Mouse (Mus musculus) embryonic facial prominence, embryonic 15.5 days (tissue): ENCODE results near the gene Mef2d. TPM values are rescaled to one million over a fixed set of nuclear protein-coding genes. Genes with fewer than 3 reads are reported as not detected.

Source experiments
- microRNA-seq: library from miRNA; unstranded; fragments of <30 nt; microRNA quantifications from one replicate; pipeline ENCODE4, GENCODE M21; 2016; ENCODE audit warnings: borderline number of aligned reads
- polyA plus RNA-seq: library from polyadenylated mRNA; unstranded; fragments of >200 nt; fragmentation: Nextera tagmentation; extraction: Ambion mirVana; gene quantifications from 2 replicates; pipeline ENCODE4 v1.2.1, GENCODE M21; 2015

Mef2d gene
- polyA plus RNA-seq, 1 experiment from 2014 or later, result 31.1 TPM

Small RNA genes lying within 50 kb of the gene (microRNA-seq; reads per million reads assigned to microRNA genes)
- gene Gm25641 (not detected), gene Mir3093 (not detected), gene Mir9-1 (not detected)

Other genes starting within 250 kb of the Mef2d start
- 240 and 246 TPM in 2 replicates for gene Hdgf, start 236.1 kb upstream of the Mef2d start, polyA plus RNA-seq
- 75.4 and 78.9 TPM in 2 replicates for gene Mrpl24, start 222.9 kb upstream of the Mef2d start, polyA plus RNA-seq
- gene Isg20l2, start 212.1 kb upstream of the Mef2d start, polyA plus RNA-seq, result 54.5 and 56.2 TPM in 2 replicates
- gene Rrnad1, start 211.7 kb upstream of the Mef2d start, polyA plus RNA-seq, result 19.8 and 22.4 TPM in 2 replicates
- 200 and 206 TPM in 2 replicates for gene Crabp2, start 193.7 kb upstream of the Mef2d start, polyA plus RNA-seq
- 41.9 and 57.3 TPM in 2 replicates for gene Nes, start 171.3 kb upstream of the Mef2d start, polyA plus RNA-seq
- 0.38 and 0.61 TPM in 2 replicates for gene Bcan, start 142.1 kb upstream of the Mef2d start, polyA plus RNA-seq
- 0.31 and 0.35 TPM in 2 replicates for gene Hapln2, start 114.8 kb upstream of the Mef2d start, polyA plus RNA-seq
- gene Gpatch4, start 99.3 kb upstream of the Mef2d start, polyA plus RNA-seq, result 28.5 and 35.8 TPM in 2 replicates
- 196 and 197 TPM in 2 replicates for gene Naxe, start 83.9 kb upstream of the Mef2d start, polyA plus RNA-seq
- gene Ttc24, start 64.1 kb upstream of the Mef2d start, polyA plus RNA-seq, result 0.35 and 0.52 TPM in 2 replicates
- 15.9 and 16.8 TPM in 2 replicates for gene Iqgap3, start 60.4 kb upstream of the Mef2d start, polyA plus RNA-seq
- 15.8 and 20.1 TPM in 2 replicates for gene Rhbg, start 112.3 kb downstream of the Mef2d start, polyA plus RNA-seq
- gene Gm38392, start 144.8 kb downstream of the Mef2d start, polyA plus RNA-seq, result 0.60 and 2.2 TPM in 2 replicates
- 14.3 and 16.3 TPM in 2 replicates for gene Tsacc, start 154.6 kb downstream of the Mef2d start, polyA plus RNA-seq
- gene Cct3, start 154.7 kb downstream of the Mef2d start, polyA plus RNA-seq, result 443 TPM in 2 replicates
- 212 and 214 TPM in 2 replicates for gene Glmp, start 182.7 kb downstream of the Mef2d start, polyA plus RNA-seq
- 26.0 and 27.1 TPM in 2 replicates for gene Tmem79, start 193.8 kb downstream of the Mef2d start, polyA plus RNA-seq
- gene Smg5, start 193.9 kb downstream of the Mef2d start, polyA plus RNA-seq, result 41.8 and 48.6 TPM in 2 replicates
- gene Paqr6, start 222.2 kb downstream of the Mef2d start, polyA plus RNA-seq, result 8.3 and 10.1 TPM in 2 replicates
- gene Bglap3, start 230.4 kb downstream of the Mef2d start, polyA plus RNA-seq, result 19.8 and 20.4 TPM in 2 replicates
- 13.8 and 15.5 TPM in 2 replicates for gene Bglap2, start 236.3 kb downstream of the Mef2d start, polyA plus RNA-seq
- gene Bglap, start 242.1 kb downstream of the Mef2d start, polyA plus RNA-seq, result 18.4 and 35.5 TPM in 2 replicates